Mouse (Mus musculus) midbrain, embryonic 15.5 days (tissue): Measurements from ENCODE around the gene Jmjd1c. TPM values are rescaled to one million over a fixed set of nuclear protein-coding genes. Genes with fewer than 3 reads are reported as not detected.
A peak's percentile ranks its signal among the peaks of the same experiment; 100 is the strongest.

Experiments
- ATAC-seq: fragments of 200-750 bp; cut with Nextera tagmentation; replicated peaks from 2 replicates; pipeline ENCODE4 v1.8.0; 2017; ENCODE audit warnings: moderate TSS enrichment
- H3K27ac ChIP-seq: fragments of 300-500 bp; sonication (generic); 2 replicates; pipeline ENCODE4 v1.5.1; 2015; ENCODE audit warnings: mild to moderate bottlenecking, inconsistent platforms
- H3K27me3 ChIP-seq: fragments of 300-500 bp; sonication (generic); replicated peaks from 2 replicates; pipeline ENCODE4 v1.6.1; 2015; ENCODE audit warnings: inconsistent platforms
- H3K36me3 ChIP-seq: fragments of 300-500 bp; sonication (generic); replicated peaks from 2 replicates; pipeline ENCODE4 v1.6.1; 2015; ENCODE audit warnings: inconsistent platforms
- H3K4me1 ChIP-seq: fragments of 300-500 bp; sonication (generic); 2 replicates; pipeline ENCODE4 v1.6.1; 2015; ENCODE audit warnings: inconsistent platforms
- H3K4me2 ChIP-seq: fragments of 300-500 bp; sonication (generic); 2 replicates; pipeline ENCODE4 v1.6.1; 2015; ENCODE audit warnings: inconsistent platforms, mild to moderate bottlenecking, moderate library complexity
- H3K4me3 ChIP-seq: fragments of 300-500 bp; sonication (generic); 2 replicates; pipeline ENCODE4 v1.5.1; 2015; ENCODE audit warnings: mild to moderate bottlenecking, inconsistent platforms
- H3K9ac ChIP-seq: fragments of 300-500 bp; sonication (generic); 2 replicates; pipeline ENCODE4 v1.6.1; 2015; ENCODE audit warnings: mild to moderate bottlenecking, inconsistent platforms
- H3K9me3 ChIP-seq: fragments of 300-500 bp; sonication (generic); 2 replicates; pipeline ENCODE4 v1.6.1; 2016; ENCODE audit warnings: inconsistent platforms
- WGBS: fragments of 180-500 bp; shearing (Covaris S2); methylation state at CpG from one replicate; pipeline ENCODE4 v1.1.7; 2015; ENCODE audit warnings: mixed read lengths; 5-methylcytosine and 5-hydroxymethylcytosine counted together
- polyA plus RNA-seq: library from polyadenylated mRNA; unstranded; fragments of >200 nt; fragmentation: Nextera tagmentation; extraction: Ambion mirVana; gene quantifications from 2 replicates; pipeline ENCODE4 v1.2.1, GENCODE M21; 2015

Jmjd1c gene
- polyA plus RNA-seq, 1 experiment from 2014 or later = 53.8 TPM

GRCm38 (mm10) chr10:67097437-67098150, 1.7 kb downstream of the Jmjd1c start:
- peak overlapping the region; percentile 98 for H3K27ac ChIP-seq
- H3K4me2 ChIP-seq = peak overlapping the region; percentile 74
- H3K36me3 ChIP-seq = no peaks in the 10 kb centered on the region
- H3K27me3 ChIP-seq = no peaks in the 10 kb centered on the region
- no peaks in the 10 kb centered on the region for H3K9me3 ChIP-seq
- H3K9ac ChIP-seq = peak overlapping the region; percentile 94
- peak overlapping the region; percentile 84 for H3K4me3 ChIP-seq
- WGBS = under 1% methylated on average over 15 of the region's 15 CpGs
- ATAC-seq = no peak
- H3K4me1 ChIP-seq = peaks cover 56% of the 10 kb centered on the region

DNA sequence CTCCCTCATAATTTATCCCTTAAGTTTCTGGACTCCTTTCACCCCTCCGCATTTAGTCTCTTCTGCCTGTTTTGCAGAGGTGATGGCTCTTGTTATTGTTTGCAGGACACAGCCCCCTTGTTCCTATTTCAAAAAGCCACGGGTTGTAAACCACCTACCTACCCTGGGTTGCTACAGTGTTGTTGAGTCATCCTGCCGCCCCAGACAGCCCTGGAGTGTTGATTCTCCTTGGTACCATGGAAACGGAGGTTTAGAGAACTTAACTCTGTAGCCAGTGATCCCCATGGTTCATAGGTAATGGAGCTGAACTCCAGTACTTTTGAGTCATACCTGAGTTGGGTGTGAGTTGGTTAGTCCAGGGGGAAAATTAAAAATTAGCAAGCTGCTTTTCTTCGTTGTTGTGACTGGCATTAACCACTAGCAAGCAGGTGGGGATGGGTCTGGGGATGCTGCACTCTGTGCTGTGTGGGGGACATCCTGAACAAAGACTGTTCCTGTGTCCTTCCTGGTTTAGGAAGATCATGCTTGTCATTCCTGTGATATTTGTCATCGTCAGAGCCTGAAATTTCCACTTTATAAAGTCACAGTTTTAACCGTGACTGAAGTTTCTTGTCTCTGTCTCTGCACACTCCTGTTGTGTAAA, 2.6 kb downstream of the Jmjd1c start:
- peaks cover 64% of the 10 kb centered on the region for H3K4me1 ChIP-seq
- H3K27ac ChIP-seq = no peak overlapping the region

GRCm38 (mm10) chr10:67099183-67099929, 3.4 kb downstream of the Jmjd1c start:
- Histone ChIP-seq H3K4me1 (peaks cover 70% of the 10 kb centered on the region), H3K4me3 (peak overlapping the region; percentile 84; the same call in 1 of the 2 replicates), H3K4me2 (peak overlapping the region; percentile 74), H3K27me3 (no peaks in the 10 kb centered on the region), H3K9me3 (no peaks in the 10 kb centered on the region), H3K36me3 (no peaks in the 10 kb centered on the region), H3K27ac (no peak overlapping the region), H3K9ac (no peak overlapping the region)
- no peak for ATAC-seq
- 64% methylated on average over 13 of the region's 13 CpGs for whole genome bisulfite sequencing

More for the DNA sequence above, 2.6 kb downstream of the Jmjd1c start:
- no peak for ATAC-seq
- peak overlapping the region; percentile 94 for H3K9ac ChIP-seq
- no peaks in the 10 kb centered on the region for H3K36me3 ChIP-seq
- H3K4me2 ChIP-seq = peak overlapping the region; percentile 74
- 16% methylated on average over 7 of the region's 7 CpGs for whole genome bisulfite sequencing
- no peaks in the 10 kb centered on the region for H3K9me3 ChIP-seq
- no peaks in the 10 kb centered on the region for H3K27me3 ChIP-seq
- peak overlapping the region; percentile 84 for H3K4me3 ChIP-seq

GRCm38 (mm10) chr10:67100011-67100661, 4.2 kb downstream of the Jmjd1c start:
- no peak overlapping the region for H3K9ac ChIP-seq
- H3K27me3 ChIP-seq = no peaks in the 10 kb centered on the region
- H3K4me1 ChIP-seq = peaks cover 70% of the 10 kb centered on the region
- 34% methylated on average over 7 of the region's 7 CpGs for WGBS
- 0 out of 2 replicates have a peak overlapping the region, but pooled peaks have one; percentile 39 for H3K27ac ChIP-seq
- ATAC-seq = no peak
- H3K9me3 ChIP-seq = no peaks in the 10 kb centered on the region
- H3K4me2 ChIP-seq = no peak overlapping the region; the same call in 1 of the 2 replicates
- no peak overlapping the region for H3K4me3 ChIP-seq
- H3K36me3 ChIP-seq = no peaks in the 10 kb centered on the region

DNA sequence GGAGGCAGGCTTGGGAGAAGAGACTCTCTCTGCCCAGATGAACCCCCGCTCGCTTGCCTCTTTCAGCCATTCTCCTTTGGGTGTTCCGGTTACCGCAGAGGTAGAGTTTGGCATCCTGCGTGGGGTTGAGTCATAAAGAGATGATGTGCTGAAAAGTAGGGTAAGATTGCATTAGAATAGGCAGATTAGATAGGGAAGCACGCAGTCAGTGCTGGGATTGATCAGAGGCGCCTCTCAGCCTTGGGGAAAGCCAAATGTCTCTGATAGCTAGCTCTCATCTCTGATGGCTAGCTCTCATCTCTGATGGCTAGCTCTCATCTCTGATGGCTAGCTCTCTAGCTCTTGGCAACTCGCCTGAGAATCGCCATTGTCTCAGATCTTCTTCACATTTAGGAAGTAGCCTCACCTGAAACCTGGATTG, 4.9 kb downstream of the Jmjd1c start:
- Histone ChIP-seq H3K27ac (no peak overlapping the region), H3K4me1 (peaks cover 73% of the 10 kb centered on the region), H3K4me2 (no peak overlapping the region), H3K9me3 (no peaks in the 10 kb centered on the region), H3K27me3 (no peaks in the 10 kb centered on the region), H3K9ac (no peak overlapping the region), H3K36me3 (no peaks in the 10 kb centered on the region), H3K4me3 (no peak overlapping the region)
- ATAC-seq = no peak
- 59% methylated on average over 9 of the region's 9 CpGs for WGBS

DNA sequence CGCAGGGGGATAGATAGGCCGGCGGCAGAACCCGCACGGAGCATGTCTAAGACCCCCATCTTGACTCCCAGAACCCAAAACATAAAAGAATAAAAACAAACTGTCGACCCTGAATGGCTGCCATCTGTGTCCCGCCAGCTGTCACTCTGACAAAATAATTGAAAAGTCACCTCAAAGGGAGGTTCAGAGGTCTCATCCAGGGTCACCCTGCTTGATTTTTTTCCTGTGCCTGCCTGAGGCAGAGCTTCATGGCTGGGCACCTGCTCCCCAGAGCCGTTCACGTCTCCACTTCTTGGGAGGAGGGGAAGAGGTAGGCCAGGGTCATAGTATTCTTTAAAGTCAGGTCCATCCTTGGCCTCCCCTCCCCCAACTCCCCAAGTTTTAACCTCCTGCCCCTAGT, 8.6 kb downstream of the Jmjd1c start:
- H3K36me3 ChIP-seq = no peaks in the 10 kb centered on the region
- no peak for ATAC-seq
- H3K4me3 ChIP-seq = no peak overlapping the region
- 10% methylated on average over 9 of the region's 9 CpGs for WGBS
- H3K9ac ChIP-seq = no peak overlapping the region
- no peaks in the 10 kb centered on the region for H3K27me3 ChIP-seq
- H3K27ac ChIP-seq = no peak overlapping the region
- peaks cover 80% of the 10 kb centered on the region for H3K4me1 ChIP-seq
- no peak overlapping the region for H3K4me2 ChIP-seq
- H3K9me3 ChIP-seq = no peaks in the 10 kb centered on the region

GRCm38 (mm10) chr10:67105331-67106217, 9.6 kb downstream of the Jmjd1c start:
- Histone ChIP-seq H3K9ac (no peak overlapping the region), H3K36me3 (no peaks in the 10 kb centered on the region), H3K27ac (no peak overlapping the region), H3K9me3 (no peaks in the 10 kb centered on the region), H3K4me1 (peaks cover 71% of the 10 kb centered on the region), H3K4me2 (no peak overlapping the region), H3K4me3 (no peak overlapping the region), H3K27me3 (no peaks in the 10 kb centered on the region)
- ATAC-seq = no peak
- 54% methylated on average over 19 of the region's 19 CpGs for WGBS

- no peaks in the 10 kb centered on the region for H3K9me3 ChIP-seq
- H3K27me3 ChIP-seq = no peaks in the 10 kb centered on the region
- no peak for ATAC-seq
- H3K4me1 ChIP-seq = peaks cover 68% of the 10 kb centered on the region
- no peak overlapping the region for H3K4me3 ChIP-seq
- H3K9ac ChIP-seq = no peak overlapping the region
- no peaks in the 10 kb centered on the region for H3K36me3 ChIP-seq
- WGBS = 42% methylated on average over 6 of the region's 6 CpGs
- H3K27ac ChIP-seq = no peak overlapping the region
- H3K4me2 ChIP-seq = no peak overlapping the region
These were observed 10.5 kb downstream of the Jmjd1c start for GRCm38 (mm10) chr10:67106400-67106799.

DNA sequence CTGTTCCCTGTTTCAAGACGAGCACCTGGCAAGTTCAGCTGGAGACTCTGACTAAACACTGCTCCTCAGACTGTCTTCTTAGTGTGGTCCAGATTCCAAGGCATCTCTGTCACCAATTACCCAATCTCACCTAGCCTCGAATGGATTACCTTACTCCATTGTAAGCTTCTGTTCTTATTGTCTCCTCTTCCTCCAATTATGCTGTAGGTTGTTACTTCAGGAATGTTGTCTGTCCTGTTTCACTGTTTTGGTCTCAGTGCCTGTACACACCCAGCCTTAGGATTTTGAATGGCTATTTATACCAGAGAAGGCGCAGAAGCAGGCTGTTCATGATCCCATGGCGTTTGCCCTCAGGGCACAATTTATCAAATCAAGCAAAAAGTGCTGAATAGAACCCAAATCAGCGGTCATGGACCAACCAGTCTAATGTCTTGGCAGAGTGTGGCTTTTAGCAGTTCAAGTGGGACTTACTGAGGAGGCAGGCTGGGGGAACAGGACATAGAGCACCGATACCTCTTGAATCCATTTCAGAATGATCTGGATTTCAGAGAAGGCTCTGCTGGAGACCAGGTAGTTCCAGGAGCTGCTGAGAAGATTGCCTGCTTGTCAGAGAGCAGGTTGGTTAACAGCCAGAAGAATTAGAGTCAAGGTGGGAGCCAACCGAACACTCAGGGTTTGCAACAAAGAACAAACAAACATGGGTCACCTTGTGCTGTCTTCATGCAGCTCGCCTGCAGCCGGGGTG, 11.3 kb downstream of the Jmjd1c start:
- no peak overlapping the region for H3K27ac ChIP-seq

GRCm38 (mm10) chr10:67108096-67108495, 12.2 kb downstream of the Jmjd1c start:
- no peaks in the 10 kb centered on the region for H3K9me3 ChIP-seq
- no peaks in the 10 kb centered on the region for H3K36me3 ChIP-seq
- 45% methylated on average over 9 of the region's 9 CpGs for WGBS
- H3K27me3 ChIP-seq = no peaks in the 10 kb centered on the region
- no peak overlapping the region for H3K27ac ChIP-seq
- H3K4me3 ChIP-seq = no peak overlapping the region
- H3K4me1 ChIP-seq = peaks cover 64% of the 10 kb centered on the region
- no peak overlapping the region for H3K9ac ChIP-seq
- no peak for ATAC-seq
- no peak overlapping the region for H3K4me2 ChIP-seq

More for the DNA sequence above, 11.3 kb downstream of the Jmjd1c start:
- Histone ChIP-seq H3K4me1 (peaks cover 67% of the 10 kb centered on the region), H3K9me3 (no peaks in the 10 kb centered on the region), H3K4me2 (no peak overlapping the region), H3K36me3 (no peaks in the 10 kb centered on the region), H3K27me3 (no peaks in the 10 kb centered on the region), H3K9ac (no peak overlapping the region), H3K4me3 (no peak overlapping the region)
- no peak for ATAC-seq
- WGBS = 70% methylated on average over 9 of the region's 9 CpGs

GRCm38 (mm10) chr10:67109635-67110034, 13.7 kb downstream of the Jmjd1c start:
- no peaks in the 10 kb centered on the region for H3K36me3 ChIP-seq
- no peak overlapping the region for H3K4me3 ChIP-seq
- H3K4me1 ChIP-seq = peaks cover 49% of the 10 kb centered on the region
- H3K27ac ChIP-seq = no peak overlapping the region
- WGBS = 89% methylated on average over 5 of the region's 5 CpGs
- H3K9ac ChIP-seq = no peak overlapping the region
- no peaks in the 10 kb centered on the region for H3K9me3 ChIP-seq
- H3K27me3 ChIP-seq = no peaks in the 10 kb centered on the region
- no peak for ATAC-seq
- no peak overlapping the region for H3K4me2 ChIP-seq
